Mouse (Mus musculus) hindbrain, embryonic 11.5 days (tissue): Measurements from ENCODE around the gene Slc4a3. TPM values are rescaled to one million over a fixed set of nuclear protein-coding genes. Genes with fewer than 3 reads are reported as not detected.

Experiments used
- polyA plus RNA-seq: library from polyadenylated mRNA; unstranded; fragments of >200 nt; fragmentation: Nextera tagmentation; extraction: Ambion mirVana; gene quantifications from 2 replicates; pipeline ENCODE4 v1.2.1, GENCODE M21; 2014

The Slc4a3 gene
- polyA plus RNA-seq, 1 experiment from 2014 or later: 9.2 TPM

Other genes starting within 250 kb of the Slc4a3 start
- 154 and 165 TPM in 2 replicates for gene Dnpep, start 228.3 kb upstream of the Slc4a3 start, polyA plus RNA-seq
- gene Des, start 185.9 kb upstream of the Slc4a3 start, polyA plus RNA-seq: 2.1 and 2.4 TPM in 2 replicates
- 11.1 and 12.7 TPM in 2 replicates for gene Speg, start 171.0 kb upstream of the Slc4a3 start, polyA plus RNA-seq
- 53.8 and 56.3 TPM in 2 replicates for gene Gmppa, start 110.3 kb upstream of the Slc4a3 start, polyA plus RNA-seq
- gene Asic4, start 95.8 kb upstream of the Slc4a3 start, polyA plus RNA-seq: 1.9 and 4.4 TPM in 2 replicates
- 17.8 and 20.2 TPM in 2 replicates for gene Chpf, start 67.0 kb upstream of the Slc4a3 start, polyA plus RNA-seq
- gene Tmem198, start 66.7 kb upstream of the Slc4a3 start, polyA plus RNA-seq: 11.1 and 11.6 TPM in 2 replicates
- gene Obsl1, start 39.8 kb upstream of the Slc4a3 start, polyA plus RNA-seq: 34.0 and 34.4 TPM in 2 replicates
- gene Inha, start 39.2 kb upstream of the Slc4a3 start, polyA plus RNA-seq: 1.3 and 2.0 TPM in 2 replicates
- 11.8 and 13.4 TPM in 2 replicates for gene Stk11ip, start 24.7 kb upstream of the Slc4a3 start, polyA plus RNA-seq